Mouse (Mus musculus) neural tube, embryonic 14.5 days (tissue): ENCODE measurements around the gene Fscn2. TPM values are rescaled to one million over a fixed set of nuclear protein-coding genes. Genes with fewer than 3 reads are reported as not detected.

Experiments used
- ATAC-seq: fragments of 200-750 bp; cut with Nextera tagmentation; 2 replicates; pipeline ENCODE4 v1.8.0; 2017; ENCODE audit warnings: low read depth, mild to moderate bottlenecking, moderate TSS enrichment, moderate library complexity
- H3K27ac ChIP-seq: fragments of 300-500 bp; sonication (generic); 2 replicates; pipeline ENCODE4 v1.5.1; 2014; ENCODE audit warnings: low read depth, mild to moderate bottlenecking, control low read depth, low read length, moderate library complexity, mixed read lengths
- H3K27me3 ChIP-seq: fragments of 300-500 bp; sonication (generic); 2 replicates; pipeline ENCODE4 v1.6.1; 2014; ENCODE audit warnings: low read length; ENCODE audit not compliant: control insufficient read depth, insufficient read depth
- H3K36me3 ChIP-seq: fragments of 300-500 bp; sonication (generic); 2 replicates; pipeline ENCODE4 v1.6.1; 2014; ENCODE audit warnings: low read length, mixed read lengths; ENCODE audit not compliant: control insufficient read depth, insufficient read depth
- H3K4me1 ChIP-seq: fragments of 300-500 bp; sonication (generic); 2 replicates; pipeline ENCODE4 v1.6.1; 2014; ENCODE audit warnings: low read length; ENCODE audit not compliant: control insufficient read depth, insufficient read depth
- H3K4me2 ChIP-seq: fragments of 300-500 bp; sonication (generic); 2 replicates; pipeline ENCODE4 v1.6.1; 2014; ENCODE audit warnings: mild to moderate bottlenecking, low read depth, low read length, control low read depth
- H3K4me3 ChIP-seq: fragments of 300-500 bp; sonication (generic); 2 replicates; pipeline ENCODE4 v1.5.1; 2014; ENCODE audit warnings: low read depth, low read length, control low read depth, mixed read lengths
- H3K9ac ChIP-seq: fragments of 300-500 bp; sonication (generic); replicated peaks from 2 replicates; pipeline ENCODE4 v1.6.1; 2014; ENCODE audit warnings: low read depth, mild to moderate bottlenecking, control low read depth, low read length, mixed read lengths
- H3K9me3 ChIP-seq: fragments of 300-500 bp; sonication (generic); 2 replicates; pipeline ENCODE4 v1.6.1; 2016; ENCODE audit warnings: low read length; ENCODE audit not compliant: control insufficient read depth
- WGBS: fragments of 180-500 bp; shearing (Covaris S2); extraction: QIAGEN DNeasy Blood & Tissue Kit; methylation state at CpG from one replicate; pipeline ENCODE4 v1.1.7; 2014; 5-methylcytosine and 5-hydroxymethylcytosine counted together
- polyA plus RNA-seq: library from polyadenylated mRNA; unstranded; fragments of >200 nt; fragmentation: Nextera tagmentation; extraction: Ambion mirVana; gene quantifications from 2 replicates; pipeline ENCODE4 v1.2.1, GENCODE M21; 2014

Gene Fscn2
- polyA plus RNA-seq, 1 experiment from 2014 or later: 0.63 TPM

DNA sequence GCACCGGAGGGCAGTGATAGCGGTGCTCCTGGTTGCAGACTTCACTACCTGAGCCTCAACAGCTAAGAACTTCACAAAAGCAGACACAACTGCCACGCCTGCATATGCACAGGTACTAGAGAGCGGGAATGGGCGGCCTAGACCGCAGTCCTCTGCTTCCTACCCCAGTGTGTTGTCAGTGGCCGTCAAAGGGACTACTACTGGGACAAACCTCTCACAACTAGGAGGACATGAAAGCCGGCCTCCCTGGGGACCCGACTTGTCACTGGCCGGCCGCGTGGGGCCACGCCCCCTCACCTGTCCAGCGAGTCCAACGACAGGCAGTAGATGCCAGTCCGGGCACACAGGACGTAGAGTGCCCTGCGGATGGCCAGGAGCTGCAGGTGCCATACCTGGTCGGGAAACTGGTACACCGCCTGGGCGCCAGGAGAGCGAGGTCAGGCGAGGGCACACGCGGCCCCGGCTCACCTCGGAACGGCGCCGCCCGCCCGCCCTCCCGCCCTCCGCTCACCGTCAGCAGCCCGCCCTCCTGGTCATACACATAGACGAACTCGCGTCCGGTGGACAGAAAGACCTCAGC lies 16.8 kb downstream of the Fscn2 start:
- Histone ChIP-seq H3K4me1 (peaks cover 15% of the 10 kb centered on the region), H3K9me3 (no peaks in the 10 kb centered on the region), H3K9ac (peak overlapping the region; percentile 82), H3K27me3 (no peaks in the 10 kb centered on the region), H3K27ac (peak overlapping the region; percentile 70), H3K4me3 (peak overlapping the region; percentile 82), H3K4me2 (peak overlapping the region; percentile 93), H3K36me3 (peaks cover 44% of the 10 kb centered on the region)
- WGBS: 5% methylated on average over 38 of the region's 40 CpGs
- peak; percentile 19 for ATAC-seq

DNA sequence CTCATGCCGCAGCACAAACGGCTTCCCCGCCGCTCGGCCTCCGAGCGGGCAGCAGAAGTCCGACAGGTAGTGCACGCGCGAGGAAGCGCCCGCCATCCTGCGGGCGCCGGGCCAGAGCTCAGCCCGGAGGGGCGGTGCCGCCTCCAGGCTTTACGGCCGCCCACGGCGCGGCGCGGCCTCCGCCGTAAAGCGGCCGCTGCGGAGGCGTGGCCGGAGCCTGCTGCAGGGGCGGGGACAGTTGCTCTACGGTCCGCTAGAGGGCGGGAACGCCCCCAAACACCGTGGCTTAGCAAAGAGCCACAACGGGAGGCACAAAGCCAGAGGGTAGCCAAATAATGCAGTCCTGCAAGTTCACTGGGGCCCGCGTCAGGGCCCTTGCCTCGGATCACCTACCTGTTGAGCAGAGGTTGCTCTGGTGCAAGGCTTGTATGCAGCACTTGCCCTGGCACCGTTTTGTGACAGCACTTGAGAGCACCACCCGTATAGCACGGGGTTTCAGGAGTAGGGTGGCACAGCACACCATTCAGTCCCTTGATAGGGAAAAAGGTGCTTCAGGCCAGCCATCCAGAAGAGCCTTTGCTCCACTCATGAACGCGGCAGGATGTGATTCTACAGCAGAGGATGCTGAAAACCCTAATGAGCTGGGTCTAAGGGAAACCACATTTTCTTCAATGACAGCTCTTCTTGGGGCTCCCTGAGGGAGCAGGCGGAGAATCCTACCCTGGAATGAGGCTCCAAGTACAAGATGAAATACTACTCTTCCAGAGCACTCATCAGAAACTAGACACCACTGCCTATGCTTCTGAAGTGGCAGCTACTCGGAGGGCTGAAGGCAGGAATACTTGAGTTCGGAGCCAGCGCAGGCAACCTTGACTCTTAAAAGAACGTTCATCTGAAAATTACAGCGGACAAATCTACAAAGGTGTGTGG lies 17.5 kb downstream of the Fscn2 start, which contains the start of gene Faap100:
Gene Faap100, minus strand, starts transcription at position 154 of the 930 bp plus-strand sequence.
- peaks cover 15% of the 10 kb centered on the region for H3K4me1 ChIP-seq
- H3K27me3 ChIP-seq: no peaks in the 10 kb centered on the region
- 10% methylated on average over 52 of the region's 54 CpGs for WGBS
- H3K9me3 ChIP-seq: no peaks in the 10 kb centered on the region
- ATAC-seq: peak; percentile 89
- peak within 1 kb of the TSS; percentile 82 for H3K9ac ChIP-seq
- peak within 1 kb of the TSS; percentile 82 for H3K4me3 ChIP-seq
- peak within 1 kb of the TSS; percentile 70 for H3K27ac ChIP-seq
- H3K4me2 ChIP-seq: peak within 1 kb of the TSS; percentile 93
- H3K36me3 ChIP-seq: peaks cover 44% of the 10 kb centered on the region

DNA sequence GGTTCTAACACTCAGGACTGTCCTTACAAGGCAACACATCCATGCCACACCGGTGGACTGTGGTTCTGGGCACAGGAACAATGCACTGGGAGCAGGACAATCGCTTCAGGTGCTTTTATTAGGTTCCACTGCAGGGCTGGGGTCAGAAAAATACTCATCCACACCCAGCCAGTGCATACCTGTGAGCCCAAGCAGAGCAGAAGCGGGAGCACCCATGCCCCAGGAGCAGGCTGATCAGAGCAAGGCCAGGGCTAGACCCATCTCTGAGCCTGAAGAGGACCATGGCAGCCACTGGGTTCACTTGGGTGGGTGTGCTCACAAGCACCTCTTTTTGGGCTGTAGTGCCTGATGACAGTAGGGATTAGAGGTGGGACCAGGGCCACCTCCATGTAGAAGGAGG lies 18.9 kb downstream of the Fscn2 start:
- Histone ChIP-seq H3K9ac (no peak overlapping the region), H3K27ac (no peak overlapping the region), H3K4me2 (no peak overlapping the region), H3K4me1 (peaks cover 15% of the 10 kb centered on the region), H3K9me3 (no peaks in the 10 kb centered on the region), H3K36me3 (peaks cover 44% of the 10 kb centered on the region), H3K4me3 (no peak overlapping the region), H3K27me3 (no peaks in the 10 kb centered on the region)
- 93% methylated on average over 3 of the region's 3 CpGs for WGBS
- ATAC-seq: no peak

DNA sequence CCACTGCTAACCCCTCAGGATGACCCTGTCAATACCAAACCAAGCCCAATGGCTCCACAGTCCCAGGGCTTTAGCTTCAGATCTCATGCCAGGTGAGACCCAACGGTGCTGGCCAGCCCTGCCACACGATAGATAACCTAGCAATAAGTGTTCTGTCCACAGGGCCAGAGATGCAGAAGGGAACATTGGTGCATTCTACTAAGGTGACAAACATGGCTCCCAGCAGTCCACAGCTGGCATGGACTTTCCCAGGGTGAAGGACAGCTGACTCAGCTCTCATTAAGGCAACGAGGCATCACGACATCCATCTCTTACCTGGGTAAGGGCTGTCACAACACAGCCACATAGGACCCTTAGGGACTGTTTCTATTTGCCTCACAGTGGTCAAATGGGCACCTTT lies 19.8 kb downstream of the Fscn2 start:
- Histone ChIP-seq H3K27ac (no peak overlapping the region), H3K36me3 (peaks cover 42% of the 10 kb centered on the region), H3K4me2 (no peak overlapping the region), H3K9me3 (no peaks in the 10 kb centered on the region), H3K4me3 (no peak overlapping the region), H3K4me1 (peaks cover 15% of the 10 kb centered on the region), H3K9ac (no peak overlapping the region), H3K27me3 (no peaks in the 10 kb centered on the region)
- 95% methylated on average over 4 of the region's 4 CpGs for WGBS
- ATAC-seq: no peak

DNA sequence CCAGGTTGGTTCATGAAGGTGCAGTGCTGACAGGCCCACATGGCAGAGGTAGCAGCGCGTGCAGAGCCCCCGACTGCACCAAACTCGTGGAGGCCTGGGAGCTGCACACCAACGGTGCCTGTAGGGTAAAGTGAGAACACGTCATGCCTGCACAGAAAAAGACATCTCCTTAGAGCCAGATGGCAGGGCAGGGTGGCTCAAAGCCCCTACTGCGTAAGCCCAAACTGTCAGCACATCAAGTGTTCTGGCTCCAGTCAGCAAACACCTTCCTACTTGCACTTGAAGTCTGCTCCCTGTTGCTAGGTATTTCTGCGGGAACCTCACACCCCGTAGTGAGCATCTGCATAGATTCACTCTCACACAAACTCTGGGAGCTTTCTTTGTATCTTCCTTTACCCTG lies 21.2 kb downstream of the Fscn2 start:
- Histone ChIP-seq H3K4me3 (no peak overlapping the region), H3K27me3 (no peaks in the 10 kb centered on the region), H3K36me3 (peaks cover 41% of the 10 kb centered on the region), H3K4me1 (peaks cover 10% of the 10 kb centered on the region), H3K27ac (no peak overlapping the region), H3K4me2 (no peak overlapping the region), H3K9me3 (no peaks in the 10 kb centered on the region), H3K9ac (no peak overlapping the region)
- 97% methylated on average over 9 of the region's 9 CpGs for WGBS
- ATAC-seq: no peak

DNA sequence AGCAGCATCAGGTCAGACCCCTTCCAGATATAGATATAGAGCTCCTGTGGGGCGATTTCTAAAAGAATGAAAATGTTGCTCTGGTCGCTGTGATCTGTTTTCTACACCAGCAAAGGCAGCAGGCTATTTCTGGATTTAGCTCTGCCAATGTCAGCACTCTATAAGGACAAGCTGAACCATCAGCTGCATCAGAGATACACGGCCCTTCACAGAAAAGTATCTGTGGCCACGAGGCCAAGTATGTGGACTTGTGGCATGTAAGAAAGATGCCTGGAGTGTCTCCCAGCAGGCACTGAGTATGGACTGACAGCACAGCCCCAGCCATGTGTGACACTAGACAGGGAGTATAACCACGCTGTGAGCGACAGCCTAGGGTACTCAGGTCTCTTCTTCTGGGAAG lies 25.3 kb downstream of the Fscn2 start:
- ATAC-seq: no peak
- no peak overlapping the region for H3K4me2 ChIP-seq

DNA sequence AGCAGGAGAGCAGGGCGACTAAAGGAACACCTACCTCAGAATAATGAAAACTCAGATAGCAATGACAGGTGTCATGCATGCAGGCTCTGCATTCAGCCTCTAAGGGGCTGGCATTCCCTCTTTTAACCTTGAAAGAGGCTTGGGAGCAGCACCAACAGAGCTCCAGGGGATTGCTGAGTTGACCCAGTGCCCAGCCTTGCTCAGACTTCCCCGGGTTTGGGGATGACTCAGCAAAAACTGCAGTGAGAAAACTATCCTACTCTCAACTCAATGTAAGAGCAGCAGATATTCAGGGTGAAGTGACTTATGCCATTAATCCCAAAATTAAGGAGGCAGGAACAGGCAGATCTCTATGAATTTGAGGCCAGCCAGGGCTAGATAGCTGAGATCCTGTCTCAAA lies 25.8 kb downstream of the Fscn2 start:
- 75% methylated on average over 2 of the region's 2 CpGs for WGBS
- no peak for ATAC-seq

More for the DNA sequence above, 25.3 kb downstream of the Fscn2 start:
- Histone ChIP-seq H3K9me3 (no peaks in the 10 kb centered on the region), H3K36me3 (peaks cover 44% of the 10 kb centered on the region), H3K27ac (no peak overlapping the region), H3K4me3 (no peak overlapping the region), H3K9ac (no peak overlapping the region), H3K27me3 (no peaks in the 10 kb centered on the region), H3K4me1 (no peaks in the 10 kb centered on the region)
- WGBS: 94% methylated on average over 6 of the region's 6 CpGs

DNA sequence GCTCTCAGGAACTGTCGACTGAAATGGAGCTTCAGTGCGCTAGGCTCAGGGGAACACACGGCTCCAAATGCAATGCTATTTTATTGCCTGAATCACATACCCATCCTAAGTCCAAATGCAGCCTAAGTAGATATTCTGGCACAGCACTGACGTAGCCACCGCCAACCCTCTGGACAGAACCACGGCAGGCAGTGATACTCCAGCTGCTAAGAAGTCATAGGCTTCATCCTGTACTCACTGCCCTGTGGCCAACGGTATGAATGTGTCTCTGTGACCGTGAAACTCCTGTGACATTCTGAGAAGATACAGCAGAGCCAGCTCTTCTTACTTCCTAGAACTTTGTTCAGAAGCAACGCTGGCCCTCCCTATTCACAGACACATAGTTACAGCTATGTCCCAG lies 27.2 kb downstream of the Fscn2 start:
- H3K36me3 ChIP-seq: peaks cover 34% of the 10 kb centered on the region

More for the DNA sequence above, 25.8 kb downstream of the Fscn2 start:
- Histone ChIP-seq H3K4me2 (no peak overlapping the region), H3K4me1 (no peaks in the 10 kb centered on the region), H3K9ac (no peak overlapping the region), H3K27ac (no peak overlapping the region), H3K4me3 (no peak overlapping the region), H3K27me3 (no peaks in the 10 kb centered on the region), H3K36me3 (peaks cover 41% of the 10 kb centered on the region), H3K9me3 (no peaks in the 10 kb centered on the region)

DNA sequence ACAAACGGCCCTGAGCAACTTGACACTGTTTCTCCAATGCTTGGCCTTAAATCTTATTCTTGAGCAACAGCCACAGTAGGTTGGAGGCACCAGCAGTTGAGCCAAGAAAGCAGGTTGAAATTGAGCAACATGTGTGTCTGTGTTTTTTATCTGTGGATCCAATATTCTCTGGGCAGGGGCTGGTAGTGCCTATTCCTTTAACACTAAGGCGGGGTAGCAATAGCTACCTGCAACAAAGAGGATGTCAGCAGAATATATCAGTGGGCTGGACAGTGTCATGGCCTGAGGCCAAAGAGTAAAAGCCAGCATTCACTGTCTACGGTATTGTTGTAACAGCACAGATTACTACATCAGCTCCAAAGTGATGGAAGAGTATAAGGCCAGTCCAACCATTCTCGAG lies 34.3 kb downstream of the Fscn2 start:
- H3K9ac ChIP-seq: no peak overlapping the region
- ATAC-seq: no peak
- H3K4me2 ChIP-seq: no peak overlapping the region
- H3K27ac ChIP-seq: no peak overlapping the region
- H3K27me3 ChIP-seq: no peaks in the 10 kb centered on the region
- no peaks in the 10 kb centered on the region for H3K9me3 ChIP-seq
- H3K36me3 ChIP-seq: peaks cover 26% of the 10 kb centered on the region
- no peaks in the 10 kb centered on the region for H3K4me1 ChIP-seq
- no peak overlapping the region for H3K4me3 ChIP-seq
- WGBS: 82% methylated on average over 4 of the region's 4 CpGs

More for the DNA sequence above, 27.2 kb downstream of the Fscn2 start:
- H3K9me3 ChIP-seq: no peaks in the 10 kb centered on the region
- no peak for ATAC-seq
- H3K4me3 ChIP-seq: no peak overlapping the region
- no peaks in the 10 kb centered on the region for H3K4me1 ChIP-seq
- H3K4me2 ChIP-seq: no peak overlapping the region
- H3K27ac ChIP-seq: no peak overlapping the region
- no peaks in the 10 kb centered on the region for H3K27me3 ChIP-seq
- no peak overlapping the region for H3K9ac ChIP-seq
- 85% methylated on average over 9 of the region's 9 CpGs for WGBS
